Mouse (Mus musculus) hindbrain, postnatal 0 days (tissue): ENCODE data around the gene Fgf11. TPM values are rescaled to one million over a fixed set of nuclear protein-coding genes. Genes with fewer than 3 reads are reported as not detected.

Experiments
- ATAC-seq: fragments of 200-750 bp; cut with Nextera tagmentation; 2 replicates; pipeline ENCODE4 v1.8.0; 2017; ENCODE audit warnings: mild to moderate bottlenecking, moderate TSS enrichment, moderate library complexity
- DNase-seq: peaks from one replicate; pipeline ENCODE4 v3.0.0-alpha.2; 2015; ENCODE audit warnings: low spot score
- H3K27ac ChIP-seq: fragments of 300-500 bp; sonication (generic); 2 replicates; pipeline ENCODE4 v1.5.1; 2014; ENCODE audit warnings: mild to moderate bottlenecking
- H3K27me3 ChIP-seq: fragments of 300-500 bp; sonication (generic); 2 replicates; pipeline ENCODE4 v1.6.1; 2014; ENCODE audit warnings: low read length, mixed read lengths; ENCODE audit not compliant: insufficient read depth
- H3K36me3 ChIP-seq: fragments of 300-500 bp; sonication (generic); 2 replicates; pipeline ENCODE4 v1.6.1; 2014; ENCODE audit warnings: low read length, mixed read lengths; ENCODE audit not compliant: insufficient read depth
- H3K4me1 ChIP-seq: fragments of 300-500 bp; sonication (generic); 2 replicates; pipeline ENCODE4 v1.6.1; 2014; ENCODE audit warnings: antibody characterized with exemption, low read length, mixed read lengths; ENCODE audit not compliant: insufficient read depth
- H3K4me2 ChIP-seq: fragments of 300-500 bp; sonication (generic); 2 replicates; pipeline ENCODE4 v1.6.1; 2014; ENCODE audit warnings: low read depth, mild to moderate bottlenecking, low read length, moderate library complexity, mixed read lengths
- H3K4me3 ChIP-seq: fragments of 300-500 bp; sonication (generic); 2 replicates; pipeline ENCODE4 v1.5.1; 2014; ENCODE audit warnings: low read length
- H3K9ac ChIP-seq: fragments of 300-500 bp; sonication (generic); replicated peaks from 2 replicates; pipeline ENCODE4 v1.6.1; 2014; ENCODE audit warnings: mild to moderate bottlenecking, low read length, moderate library complexity, mixed read lengths
- H3K9me3 ChIP-seq: fragments of 300-500 bp; sonication (generic); 2 replicates; pipeline ENCODE4 v1.6.1; 2016; ENCODE audit warnings: low read length, mixed read lengths
- CTCF ChIP-seq: IDR thresholded peaks from 2 replicates; pipeline ENCODE4 v1.5.1; 2016; ENCODE audit warnings: antibody characterized with exemption, control low read depth, low read depth
- WGBS: fragments of 180-500 bp; shearing (Covaris S2); extraction: QIAGEN DNeasy Blood & Tissue Kit; methylation state at CpG from one replicate; pipeline ENCODE4 v1.1.7; 2014; 5-methylcytosine and 5-hydroxymethylcytosine counted together
- polyA plus RNA-seq: library from polyadenylated mRNA; unstranded; fragments of >200 nt; fragmentation: Nextera tagmentation; extraction: Ambion mirVana; gene quantifications from 2 replicates; pipeline ENCODE4 v1.2.1, GENCODE M21; 2015
- total RNA-seq: library from RNA; depleted of rRNA; stranded (reverse); fragments of >200 nt; gene quantifications from 2 replicates; pipeline ENCODE4 v1.2.3, GENCODE M21; 2014

The Fgf11 gene
- total and polyA plus RNA-seq, 2 experiments from 2014 or later: 3.8 to 19.1 TPM

- Histone ChIP-seq H3K4me2 (no peak overlapping the region), H3K9ac (no peak overlapping the region), H3K4me1 (no peaks in the 10 kb centered on the region), H3K9me3 (no peaks in the 10 kb centered on the region), H3K4me3 (no peak overlapping the region), H3K27me3 (no peaks in the 10 kb centered on the region), H3K36me3 (peaks cover 11% of the 10 kb centered on the region), H3K27ac (no peak overlapping the region)
- WGBS: 64% methylated on average over 26 of the region's 26 CpGs
- TF ChIP-seq CTCF: no peak
- no peak for ATAC-seq
- DNase-seq: no peak
Measured at GRCm38 (mm10) chr11:69777504-69778257, 24.0 kb downstream of the Fgf11 start.

GRCm38 (mm10) chr11:69776488-69776887, 25.2 kb downstream of the Fgf11 start:
- no peak for ATAC-seq
- no peak for DNase-seq
- Histone ChIP-seq H3K9ac (no peak overlapping the region), H3K4me3 (no peak overlapping the region), H3K9me3 (no peaks in the 10 kb centered on the region), H3K4me1 (no peaks in the 10 kb centered on the region), H3K4me2 (no peak overlapping the region), H3K36me3 (peaks cover 11% of the 10 kb centered on the region), H3K27ac (no peak overlapping the region), H3K27me3 (no peaks in the 10 kb centered on the region)
- 83% methylated on average over 20 of the region's 20 CpGs for WGBS
- TF ChIP-seq CTCF: no peak

GRCm38 (mm10) chr11:69775716-69776115, 25.9 kb downstream of the Fgf11 start:
- H3K27me3 ChIP-seq: no peaks in the 10 kb centered on the region
- H3K9me3 ChIP-seq: no peaks in the 10 kb centered on the region
- 55% methylated on average over 10 of the region's 10 CpGs for WGBS
- no peak overlapping the region for H3K27ac ChIP-seq
- H3K4me1 ChIP-seq: no peaks in the 10 kb centered on the region
- DNase-seq (no peak), ATAC-seq (peak; percentile 25; the same call in 1 of the 2 replicates)
- H3K4me2 ChIP-seq: no peak overlapping the region
- H3K36me3 ChIP-seq: peaks cover 11% of the 10 kb centered on the region
- no peak overlapping the region for H3K4me3 ChIP-seq
- TF ChIP-seq CTCF: no peak
- no peak overlapping the region for H3K9ac ChIP-seq

- Histone ChIP-seq H3K27me3 (no peaks in the 10 kb centered on the region), H3K9ac (no peak overlapping the region), H3K27ac (no peak overlapping the region), H3K36me3 (peaks cover 11% of the 10 kb centered on the region), H3K9me3 (no peaks in the 10 kb centered on the region), H3K4me1 (no peaks in the 10 kb centered on the region), H3K4me3 (no peak overlapping the region), H3K4me2 (no peak overlapping the region)
- no peak for TF ChIP-seq CTCF
- WGBS: 64% methylated on average over 5 of the region's 5 CpGs
- ATAC-seq (no peak), DNase-seq (no peak)
Measured at GRCm38 (mm10) chr11:69774961-69775360, 26.7 kb downstream of the Fgf11 start.

GRCm38 (mm10) chr11:69767625-69767909, 34.1 kb downstream of the Fgf11 start:
- Histone ChIP-seq H3K27me3 (no peaks in the 10 kb centered on the region), H3K27ac (peak overlapping the region; percentile 96; the same call in 1 of the 2 replicates), H3K4me2 (peak overlapping the region; percentile 74), H3K9ac (peak overlapping the region; percentile 37), H3K4me1 (peaks cover 11% of the 10 kb centered on the region; the same call in 1 of the 2 replicates), H3K9me3 (no peaks in the 10 kb centered on the region), H3K4me3 (peak overlapping the region; percentile 96; the same call in 1 of the 2 replicates), H3K36me3 (no peaks in the 10 kb centered on the region)
- DNase-seq: no peak
- no peak for ATAC-seq
- no peak for TF ChIP-seq CTCF
- 60% methylated on average over 4 of the region's 4 CpGs for WGBS

- no peaks in the 10 kb centered on the region for H3K36me3 ChIP-seq
- H3K9me3 ChIP-seq: no peaks in the 10 kb centered on the region
- DNase-seq (no peak), ATAC-seq (no peak)
- H3K27ac ChIP-seq: peak overlapping the region; percentile 96
- peak overlapping the region; percentile 99 for H3K9ac ChIP-seq
- peaks cover 11% of the 10 kb centered on the region; the same call in 1 of the 2 replicates for H3K4me1 ChIP-seq
- no peaks in the 10 kb centered on the region for H3K27me3 ChIP-seq
- TF ChIP-seq CTCF: no peak
- H3K4me3 ChIP-seq: peak overlapping the region; percentile 96
- H3K4me2 ChIP-seq: peak overlapping the region; percentile 74
- 58% methylated on average over 13 of the region's 13 CpGs for WGBS
Measured at GRCm38 (mm10) chr11:69766872-69767624, 34.6 kb downstream of the Fgf11 start.
